Mouse (Mus musculus): ENCODE measurements at regions not wholly inside any gene's neighbourhood (a gene's known extent, or its start where the extent isn't known, plus 50 kb on each side); places are given as distances from the start of the nearest gene placed in this dataset.
"Not testable (repeated sequence)": the region's sequence is repeated elsewhere in the genome, so short reads cannot be mapped to it uniquely, and the experiment has no call there.

- H3K9me3 ChIP-seq (replicated peaks); H3K36me3 ChIP-seq (replicated peaks); H3K4me1 ChIP-seq (ENCODE audit: insufficient read depth, low read depth, low read length); H3K27me3 ChIP-seq (ENCODE audit: insufficient read depth, low read length): not testable (repeated sequence)
- DNase-seq (ENCODE audit: low spot score) (peak; percentile 15), ATAC-seq (ENCODE audit: extremely low read depth, insufficient number of reproducible peaks, low FRiP score, poor library complexity, severe bottlenecking) (peak; percentile 99)
- H3K4me3 ChIP-seq (ENCODE audit: low read depth, low read length): peak overlapping the region; percentile 70
Observed at GRCm38 (mm10) chr17:17293932-17294534, 80.1 kb upstream of the Riok2 start.

- DNase-seq (ENCODE audit: low spot score); H3K9me3 ChIP-seq (replicated peaks); H3K27me3 ChIP-seq (ENCODE audit: insufficient read depth, low read length); H3K4me1 ChIP-seq (ENCODE audit: insufficient read depth, low read depth, low read length); ATAC-seq (ENCODE audit: extremely low read depth, insufficient number of reproducible peaks, low FRiP score, poor library complexity, severe bottlenecking); H3K36me3 ChIP-seq (replicated peaks): not testable (repeated sequence)
- H3K4me3 ChIP-seq (ENCODE audit: low read depth, low read length): peak overlapping the region; percentile 70
Observed at GRCm38 (mm10) chr17:17295037-17295436, 79.1 kb upstream of the Riok2 start.

- H3K4me3 ChIP-seq (ENCODE audit: low read depth, low read length); DNase-seq (ENCODE audit: low spot score); H3K27me3 ChIP-seq (ENCODE audit: insufficient read depth, low read length); ATAC-seq (ENCODE audit: extremely low read depth, insufficient number of reproducible peaks, low FRiP score, poor library complexity, severe bottlenecking); H3K4me1 ChIP-seq (ENCODE audit: insufficient read depth, low read depth, low read length): not testable (repeated sequence)
- Histone ChIP-seq H3K9me3 (replicated peaks) (peaks cover 24% of the 10 kb centered on the region), H3K36me3 (replicated peaks) (peaks cover 11% of the 10 kb centered on the region)
Observed at GRCm38 (mm10) chr17:17303496-17303895, 70.6 kb upstream of the Riok2 start.

Measured in G1E (cell line).